Comparison of ENCODE assay signal across 37 mouse cellular contexts in genomic region chr7:30847386-30847785, GRCm38 (mm10). TPM values are rescaled to one million over a fixed set of nuclear protein-coding genes. Genes with fewer than 3 reads are reported as not detected.
DNase-seq lines count a peak whose midpoint lies in the region; ATAC-seq lines count a peak whose summit lies in the region.
"Had no signal": no experiment of that assay in that cellular context is flagged by ENCODE, and none has a peak within 500 bp of the region (broad histone marks: within the 10 kb centered on the region; RNA-seq: fewer than 3 reads in every experiment).

No protein-coding gene starts in this region.

- no peak overlapping the region for H3K4me2 ChIP-seq in kidney, embryonic 14.5 days (replicated peaks; ENCODE audit: low read depth, low read length)
- H3K4me2 ChIP-seq in intestine, embryonic 16.5 days (ENCODE audit: low read depth, low read length) = no peak overlapping the region
- H3K4me2 ChIP-seq: heart, embryonic 11.5 days; hindbrain, embryonic 12.5 days; limb, embryonic 13.5 days; liver, embryonic 11.5 days; lung, embryonic 15.5 days; midbrain, embryonic 15.5 days; neural tube, embryonic 15.5 days; stomach, embryonic 15.5 days had no signal

- WGBS in kidney, embryonic 14.5 days = 69% methylated on average over 5 of the region's 5 CpGs
- WGBS in intestine, embryonic 16.5 days = 56% methylated on average over 5 of the region's 5 CpGs

- no peak for ATAC-seq in kidney, embryonic 14.5 days (ENCODE audit: low FRiP score, low TSS enrichment)
- ATAC-seq in intestine, embryonic 16.5 days = peak; percentile 63
- no peak for ATAC-seq in inflammation-experienced regulatory T-cells, adult 6 months
- ATAC-seq: forebrain, embryonic 14.5 days; midbrain, embryonic 15.5 days; Patski had no signal

- no peak overlapping the region for H3K4me3 ChIP-seq in kidney, embryonic 14.5 days (ENCODE audit: low read length)
- H3K4me3 ChIP-seq in intestine, embryonic 16.5 days (ENCODE audit: low read length) = no peak overlapping the region
- H3K4me3 ChIP-seq: hindbrain, embryonic 12.5 days; limb, embryonic 13.5 days; lung, embryonic 15.5 days; midbrain, embryonic 10.5 days; midbrain, embryonic 15.5 days; neural tube, embryonic 15.5 days; stomach, embryonic 15.5 days had no signal

- H3K4me1 ChIP-seq in kidney, embryonic 14.5 days (ENCODE audit: control insufficient read depth, insufficient read depth, low read length) = no peaks in the 10 kb centered on the region
- peaks cover 8% of the 10 kb centered on the region; the same call in 1 of the 2 replicates for H3K4me1 ChIP-seq in intestine, embryonic 16.5 days (ENCODE audit: control insufficient read depth, insufficient read depth, low read length)
- H3K4me1 ChIP-seq: lung, embryonic 15.5 days; stomach, embryonic 15.5 days had no signal

- no peak overlapping the region for H3K27ac ChIP-seq in kidney, embryonic 14.5 days (ENCODE audit: low read depth, low read length)
- no peak overlapping the region for H3K27ac ChIP-seq in intestine, embryonic 16.5 days (ENCODE audit: low read length)
- H3K27ac ChIP-seq: hindbrain, embryonic 12.5 days; limb, embryonic 13.5 days; lung, embryonic 15.5 days; midbrain, embryonic 10.5 days; midbrain, embryonic 15.5 days; neural tube, embryonic 15.5 days; stomach, embryonic 15.5 days had no signal

- DNase-seq in adrenal gland, adult 2 months = peak; percentile 67
- no peak for DNase-seq in adrenal gland, postnatal 25 days
- peak; percentile 53 for DNase-seq in kidney, adult 9 months
- DNase-seq in cerebellum, adult 11-12 months = no peak
- DNase-seq in left cerebral cortex, postnatal 14 days (ENCODE audit: low spot score in 2 of 2) = no peak
- DNase-seq: cerebellum, adult 8-10 months; cerebellum, postnatal 25 days; gastrocnemius, postnatal 25 days; heart, adult 18-20 months; heart, postnatal 36 days; layer of hippocampus, adult 9-11 months; right cerebral cortex, postnatal 14 days had no signal

- no peaks in the 10 kb centered on the region for H3K27me3 ChIP-seq in kidney, embryonic 14.5 days (ENCODE audit: control insufficient read depth, insufficient read depth, low read length)
- H3K27me3 ChIP-seq in intestine, embryonic 16.5 days (replicated peaks; ENCODE audit: control insufficient read depth, insufficient read depth, low read length) = no peaks in the 10 kb centered on the region
- H3K27me3 ChIP-seq: hindbrain, embryonic 12.5 days; limb, embryonic 13.5 days; lung, embryonic 15.5 days; midbrain, embryonic 15.5 days; neural tube, embryonic 15.5 days; stomach, embryonic 15.5 days had no signal

- no peaks in the 10 kb centered on the region for H3K36me3 ChIP-seq in kidney, embryonic 14.5 days (ENCODE audit: control insufficient read depth, insufficient read depth, low read length)
- H3K36me3 ChIP-seq in intestine, embryonic 16.5 days (ENCODE audit: control insufficient read depth, insufficient read depth, low read length) = no peaks in the 10 kb centered on the region
- H3K36me3 ChIP-seq: hindbrain, embryonic 12.5 days; limb, embryonic 13.5 days; lung, embryonic 15.5 days; midbrain, embryonic 10.5 days; midbrain, embryonic 15.5 days; neural tube, embryonic 15.5 days; stomach, embryonic 15.5 days had no signal

- H3K9me3 ChIP-seq in kidney, embryonic 14.5 days (ENCODE audit: control insufficient read depth, low read length) = no peaks in the 10 kb centered on the region
- no peaks in the 10 kb centered on the region for H3K9me3 ChIP-seq in intestine, embryonic 16.5 days (ENCODE audit: control insufficient read depth, low read length)
- H3K9me3 ChIP-seq: hindbrain, embryonic 12.5 days; limb, embryonic 13.5 days; lung, embryonic 15.5 days; midbrain, embryonic 10.5 days; midbrain, embryonic 15.5 days; neural tube, embryonic 15.5 days; stomach, embryonic 15.5 days had no signal

- intact Hi-C loops in left cerebral cortex, postnatal 14 days (cut with DNase I) = no loop called here

- no peak overlapping the region for H3K9ac ChIP-seq in kidney, embryonic 14.5 days (ENCODE audit: low read depth, low read length)
- H3K9ac ChIP-seq in intestine, embryonic 16.5 days (ENCODE audit: low read depth, low read length) = no peak overlapping the region
- H3K9ac ChIP-seq: hindbrain, embryonic 12.5 days; limb, embryonic 13.5 days; lung, embryonic 15.5 days; midbrain, embryonic 15.5 days; neural tube, embryonic 15.5 days; stomach, embryonic 15.5 days had no signal

RNA-seq across cellular contexts. Expression of gene Ffar3, which starts 8.6 kb away (rescaled TPM):
- total RNA-seq in adrenal gland, adult 2 months (2021) = under 1 TPM; 0.26 to 0.59 TPM
- polyA plus RNA-seq in adrenal gland, adult 2 months (2012; rRNA removed) = 0.30 and 1.1 TPM in 2 replicates
- 0.70 TPM in 1 of 2 replicates, not detected in the other for total RNA-seq in adrenal gland, postnatal 25 days (2021)
- polyA plus RNA-seq in kidney, embryonic 14.5 days (2014; fragmentation: Nextera tagmentation; extraction: Ambion mirVana) = not detected in 2 replicates
- polyA plus RNA-seq in intestine, embryonic 16.5 days (2015; fragmentation: Nextera tagmentation; extraction: Ambion mirVana) = 0.78 TPM in 2 replicates
- total RNA-seq in left cerebral cortex, postnatal 14 days (2021) = under 1 TPM in 1 of 2 experiments, not detected in 1; 0.21 TPM
- polyA plus RNA-seq in inflammation-experienced regulatory T-cells, adult 6 months (2017; shearing (Covaris generic)) = under 1 TPM in 1 of 3 experiments, not detected in 2; 0.27 TPM
- total RNA-seq: gastrocnemius, adult 18-20 months; gastrocnemius, postnatal 25 days; heart, adult 18-20 months; heart, postnatal 36 days; left cerebral cortex, adult 18-20 months; left cerebral cortex, postnatal 25 days; megakaryocyte progenitor cell, adult 5-6 weeks; MEL had no signal
- polyA plus RNA-seq: embryonic facial prominence, embryonic 11.5 days; forebrain, embryonic 14.5 days; frontal cortex, adult 2 months; heart, embryonic 11.5 days; heart, embryonic 16.5 days; hindbrain, embryonic 12.5 days; limb, embryonic 13.5 days; liver, embryonic 11.5 days; liver, embryonic 16.5 days; lung, embryonic 15.5 days; midbrain, embryonic 10.5 days; midbrain, embryonic 15.5 days; neural tube, embryonic 15.5 days; Patski had no signal

RNA-seq across cellular contexts. Expression of gene Ffar1, which starts 14.0 kb away (rescaled TPM):
- total RNA-seq in adrenal gland, adult 2 months (2021) = not detected
- not detected in 2 replicates for polyA plus RNA-seq in adrenal gland, adult 2 months (2012; rRNA removed)
- total RNA-seq in adrenal gland, postnatal 25 days (2021) = not detected in 2 replicates
- polyA plus RNA-seq in kidney, embryonic 14.5 days (2014; fragmentation: Nextera tagmentation; extraction: Ambion mirVana) = not detected in 2 replicates
- 0.35 and 0.37 TPM in 2 replicates for polyA plus RNA-seq in intestine, embryonic 16.5 days (2015; fragmentation: Nextera tagmentation; extraction: Ambion mirVana)
- total RNA-seq in left cerebral cortex, postnatal 14 days (2021) = not detected
- polyA plus RNA-seq in inflammation-experienced regulatory T-cells, adult 6 months (2017; shearing (Covaris generic)) = under 1 TPM in 2 of 3 experiments, not detected in 1; 0.17 to 0.20 TPM
- total RNA-seq: adrenal gland, adult 18-20 months; gastrocnemius, adult 18-20 months; gastrocnemius, postnatal 25 days; heart, postnatal 36 days; left cerebral cortex, adult 18-20 months; left cerebral cortex, postnatal 25 days; megakaryocyte progenitor cell, adult 5-6 weeks; MEL had no signal
- polyA plus RNA-seq: embryonic facial prominence, embryonic 11.5 days; forebrain, embryonic 14.5 days; frontal cortex, adult 2 months; heart, embryonic 11.5 days; hindbrain, embryonic 12.5 days; limb, embryonic 13.5 days; liver, embryonic 11.5 days; liver, embryonic 16.5 days; lung, embryonic 15.5 days; midbrain, embryonic 10.5 days; midbrain, embryonic 15.5 days; neural tube, embryonic 15.5 days; Patski had no signal

RNA-seq across cellular contexts. Expression of gene Ffar2, which starts 23.8 kb away (rescaled TPM):
- total RNA-seq in adrenal gland, adult 2 months (2021) = 1 to 10 TPM; 1.5 to 8.9 TPM
- 5.7 and 16.5 TPM in 2 replicates for polyA plus RNA-seq in adrenal gland, adult 2 months (2012; rRNA removed)
- total RNA-seq in adrenal gland, postnatal 25 days (2021) = 0.52 TPM in 1 of 2 replicates, not detected in the other
- 0.31 TPM in 1 of 2 replicates, not detected in the other for polyA plus RNA-seq in kidney, embryonic 14.5 days (2014; fragmentation: Nextera tagmentation; extraction: Ambion mirVana)
- 10.9 and 11.7 TPM in 2 replicates for polyA plus RNA-seq in intestine, embryonic 16.5 days (2015; fragmentation: Nextera tagmentation; extraction: Ambion mirVana)
- total RNA-seq in left cerebral cortex, postnatal 14 days (2021) = under 1 TPM in 1 of 2 experiments, not detected in 1; 0.17 TPM
- polyA plus RNA-seq in inflammation-experienced regulatory T-cells, adult 6 months (2017; shearing (Covaris generic)) = 1 to 10 TPM in 1 of 3 experiments, under 1 TPM in 2; 0.50 to 3.1 (median 0.82) TPM
- total RNA-seq: left cerebral cortex, adult 18-20 months; left cerebral cortex, postnatal 25 days; MEL had no signal
- polyA plus RNA-seq: embryonic facial prominence, embryonic 11.5 days; heart, embryonic 11.5 days; hindbrain, embryonic 12.5 days; limb, embryonic 13.5 days; midbrain, embryonic 10.5 days; midbrain, embryonic 15.5 days; Patski had no signal

RNA-seq across cellular contexts. Expression of gene Cd22, which starts 32.8 kb away (rescaled TPM):
- total RNA-seq in adrenal gland, adult 2 months (2021) = under 1 TPM; 0.40 to 0.97 TPM
- 0.45 and 0.57 TPM in 2 replicates for polyA plus RNA-seq in adrenal gland, adult 2 months (2012; rRNA removed)
- 0.30 TPM in 1 of 2 replicates, not detected in the other for total RNA-seq in adrenal gland, postnatal 25 days (2021)
- polyA plus RNA-seq in kidney, embryonic 14.5 days (2014; fragmentation: Nextera tagmentation; extraction: Ambion mirVana) = 0.55 TPM in 1 of 2 replicates, not detected in the other
- 0.62 and 0.70 TPM in 2 replicates for polyA plus RNA-seq in intestine, embryonic 16.5 days (2015; fragmentation: Nextera tagmentation; extraction: Ambion mirVana)
- total RNA-seq in left cerebral cortex, postnatal 14 days (2021) = not detected
- 10 to 100 TPM; 10.5 to 17.5 (median 12.3) TPM for polyA plus RNA-seq in inflammation-experienced regulatory T-cells, adult 6 months (2017; shearing (Covaris generic))
- total RNA-seq: gastrocnemius, adult 18-20 months; left cerebral cortex, postnatal 25 days; MEL had no signal
- polyA plus RNA-seq: embryonic facial prominence, embryonic 11.5 days; forebrain, embryonic 14.5 days; heart, embryonic 11.5 days; hindbrain, embryonic 12.5 days; midbrain, embryonic 15.5 days; Patski had no signal

RNA-seq across cellular contexts. Expression of gene Krtdap, which starts 59.7 kb away (rescaled TPM):
- total RNA-seq in adrenal gland, adult 2 months (2021) = not detected
- polyA plus RNA-seq in adrenal gland, adult 2 months (2012; rRNA removed) = not detected in 2 replicates
- not detected in 2 replicates for total RNA-seq in adrenal gland, postnatal 25 days (2021)
- not detected in 2 replicates for polyA plus RNA-seq in kidney, embryonic 14.5 days (2014; fragmentation: Nextera tagmentation; extraction: Ambion mirVana)
- polyA plus RNA-seq in intestine, embryonic 16.5 days (2015; fragmentation: Nextera tagmentation; extraction: Ambion mirVana) = 1.5 and 3.4 TPM in 2 replicates
- total RNA-seq in left cerebral cortex, postnatal 14 days (2021) = not detected
- not detected for polyA plus RNA-seq in inflammation-experienced regulatory T-cells, adult 6 months (2017; shearing (Covaris generic))
- total RNA-seq: heart, adult 18-20 months; heart, postnatal 36 days; left cerebral cortex, adult 18-20 months; left cerebral cortex, postnatal 25 days; megakaryocyte progenitor cell, adult 5-6 weeks; MEL had no signal
- polyA plus RNA-seq: embryonic facial prominence, embryonic 11.5 days; forebrain, embryonic 14.5 days; frontal cortex, adult 2 months; heart, embryonic 11.5 days; hindbrain, embryonic 12.5 days; liver, embryonic 11.5 days; midbrain, embryonic 10.5 days; Patski; small intestine, adult 2 months had no signal

Comparison
In these comparisons a context has a peak if more than half of its experiments do, and no peak if none do; other contexts are left out.
1. DNase-seq: peak in adrenal gland, adult 2 months (single experiment) and kidney, adult 9 months (single experiment); none in adrenal gland, postnatal 25 days (single experiment), cerebellum, adult 11-12 months (single experiment) and left cerebral cortex, postnatal 14 days (0 of 2).